Mouse (Mus musculus) liver, embryonic 14.5 days (tissue): ENCODE measurements around the gene Myo10. TPM values are rescaled to one million over a fixed set of nuclear protein-coding genes. Genes with fewer than 3 reads are reported as not detected.

Source experiments
- ATAC-seq: fragments of 200-750 bp; cut with Nextera tagmentation; 2 replicates; pipeline ENCODE4 v1.8.0; 2017; ENCODE audit warnings: moderate number of reproducible peaks, mild to moderate bottlenecking, moderate library complexity; ENCODE audit not compliant: insufficient read depth
- DNase-seq, 3 experiments: peaks; one replicate each; pipeline ENCODE4 v3.0.0-alpha.2; 2012 to 2013; ENCODE audit warnings: low read depth in 3 of 3, low spot score in 3 of 3
- H3K27ac ChIP-seq: fragments of 300-500 bp; sonication (generic); 2 replicates; pipeline ENCODE4 v1.5.1; 2014; ENCODE audit warnings: moderate library complexity, mild to moderate bottlenecking, control low read depth, inconsistent platforms
- H3K27me3 ChIP-seq: fragments of 300-500 bp; sonication (generic); 2 replicates; pipeline ENCODE4 v1.6.1; 2014; ENCODE audit warnings: mild to moderate bottlenecking, low read length, moderate library complexity; ENCODE audit not compliant: control insufficient read depth, insufficient read depth
- H3K36me3 ChIP-seq: fragments of 300-500 bp; sonication (generic); replicated peaks from 2 replicates; pipeline ENCODE4 v1.6.1; 2014; ENCODE audit warnings: low read depth; ENCODE audit not compliant: control insufficient read depth, insufficient read depth
- H3K4me1 ChIP-seq, 2 experiments: fragments of 200-500 bp in 1 of 2; fragments of 300-500 bp in 1 of 2; sonication (generic) in 1 of 2; replicated peaks; 2 replicates each; pipeline ENCODE4 v1.6.1; 2012 to 2014; ENCODE audit warnings: antibody characterized with exemption in 1 of 2, inconsistent platforms in 1 of 2, low read length in 1 of 2; ENCODE audit not compliant: control insufficient read depth in 2 of 2, insufficient read depth in 2 of 2
- H3K4me2 ChIP-seq: fragments of 300-500 bp; sonication (generic); 2 replicates; pipeline ENCODE4 v1.6.1; 2014; ENCODE audit warnings: low read depth, mild to moderate bottlenecking, control low read depth, moderate library complexity
- H3K4me3 ChIP-seq, 2 experiments: fragments of 200-500 bp in 1 of 2; fragments of 300-500 bp in 1 of 2; sonication (generic) in 1 of 2; 2 replicates each; pipeline ENCODE4 v1.5.1; 2012 to 2014; ENCODE audit warnings: low read depth in 2 of 2, low read length in 2 of 2, mild to moderate bottlenecking in 2 of 2, control low read depth in 1 of 2, inconsistent platforms in 1 of 2, moderate library complexity in 1 of 2; ENCODE audit not compliant: insufficient read depth in 1 of 2
- H3K9ac ChIP-seq: fragments of 300-500 bp; sonication (generic); replicated peaks from 2 replicates; pipeline ENCODE4 v1.6.1; 2014; ENCODE audit warnings: mild to moderate bottlenecking, control low read depth, moderate library complexity
- H3K9me3 ChIP-seq: fragments of 300-500 bp; sonication (generic); 2 replicates; pipeline ENCODE4 v1.6.1; 2016; ENCODE audit warnings: low read length, mixed read lengths; ENCODE audit not compliant: control insufficient read depth
- CTCF ChIP-seq: IDR thresholded peaks from 2 replicates; pipeline ENCODE4 v1.5.1; 2016; ENCODE audit warnings: antibody characterized with exemption, low read depth, control low read depth
- EP300 ChIP-seq: IDR thresholded peaks from 2 replicates; pipeline ENCODE4 v1.6.1; 2016; ENCODE audit warnings: antibody characterized with exemption, low read depth
- WGBS: fragments of 180-500 bp; shearing (Covaris S2); extraction: QIAGEN DNeasy Blood & Tissue Kit; methylation state at CpG from one replicate; pipeline ENCODE4 v1.1.7; 2014; ENCODE audit not compliant: insufficient replicate concordance; 5-methylcytosine and 5-hydroxymethylcytosine counted together
- polyA plus RNA-seq, 2 experiments: library from polyadenylated mRNA; depleted of rRNA in 1 of 2; stranded (reverse) in 1 of 2; unstranded in 1 of 2; fragments of >200 nt; fragmentation: Nextera tagmentation in 1 of 2; extraction: Ambion mirVana in 1 of 2; gene quantifications; 2 replicates each; pipeline versions ENCODE4 v1.2.1 to v1.2.3; 2012 to 2014

Myo10 gene
- polyA plus RNA-seq, 2 experiments: 2.6 to 2.9 TPM

GRCm38 (mm10) chr15:25803111-25803510 is 180.8 kb downstream of the Myo10 start:
- Histone ChIP-seq H3K4me2 (no peak overlapping the region), H3K27ac (no peak overlapping the region), H3K4me1 (no peaks in the 10 kb centered on the region), H3K36me3 (no peaks in the 10 kb centered on the region), H3K4me3 (no peak overlapping the region), H3K27me3 (no peaks in the 10 kb centered on the region), H3K9me3 (no peaks in the 10 kb centered on the region), H3K9ac (no peak overlapping the region)
- DNase-seq (no peak), ATAC-seq (no peak)
- 76% methylated on average over 15 of the region's 15 CpGs for WGBS
- TF ChIP-seq CTCF: no peak
- TF ChIP-seq EP300: no peak

GRCm38 (mm10) chr15:25805336-25806110 is 183.2 kb downstream of the Myo10 start:
- DNase-seq: no peak
- Histone ChIP-seq H3K9me3 (no peaks in the 10 kb centered on the region), H3K4me2 (no peak overlapping the region), H3K9ac (no peak overlapping the region), H3K27me3 (no peaks in the 10 kb centered on the region), H3K36me3 (no peaks in the 10 kb centered on the region), H3K27ac (no peak overlapping the region), H3K4me1 (no peaks in the 10 kb centered on the region), H3K4me3 (no peak overlapping the region)
- TF ChIP-seq CTCF (peak; percentile 89), EP300 (no peak)
- 72% methylated on average over 21 of the region's 21 CpGs for WGBS
- ATAC-seq: no peak

GRCm38 (mm10) chr15:25806363-25806762 is 184.0 kb downstream of the Myo10 start:
- 83% methylated on average over 17 of the region's 17 CpGs for WGBS
- H3K27me3 ChIP-seq: no peaks in the 10 kb centered on the region
- H3K4me1 ChIP-seq: no peaks in the 10 kb centered on the region
- H3K4me3 ChIP-seq: no peak overlapping the region
- no peaks in the 10 kb centered on the region for H3K9me3 ChIP-seq
- DNase-seq: no peak
- no peak for ATAC-seq
- no peak overlapping the region for H3K9ac ChIP-seq
- no peak overlapping the region for H3K4me2 ChIP-seq
- no peaks in the 10 kb centered on the region for H3K36me3 ChIP-seq
- H3K27ac ChIP-seq: no peak overlapping the region
- TF ChIP-seq EP300 (no peak), CTCF (no peak)

GRCm38 (mm10) chr15:25806878-25807277 is 184.6 kb downstream of the Myo10 start:
- WGBS: 79% methylated on average over 9 of the region's 9 CpGs
- Histone ChIP-seq H3K4me1 (no peaks in the 10 kb centered on the region), H3K36me3 (no peaks in the 10 kb centered on the region), H3K27me3 (no peaks in the 10 kb centered on the region), H3K27ac (no peak overlapping the region), H3K4me3 (no peak overlapping the region), H3K9me3 (no peaks in the 10 kb centered on the region), H3K9ac (no peak overlapping the region), H3K4me2 (no peak overlapping the region)
- no peak for ATAC-seq
- TF ChIP-seq EP300: no peak
- no peak for TF ChIP-seq CTCF
- DNase-seq: no peak

GRCm38 (mm10) chr15:25808677-25809460 is 186.5 kb downstream of the Myo10 start:
- TF ChIP-seq EP300 (no peak), CTCF (no peak)
- Histone ChIP-seq H3K36me3 (no peaks in the 10 kb centered on the region), H3K4me1 (no peaks in the 10 kb centered on the region), H3K27me3 (no peaks in the 10 kb centered on the region), H3K4me3 (no peak overlapping the region), H3K27ac (no peak overlapping the region), H3K4me2 (no peak overlapping the region), H3K9ac (no peak overlapping the region), H3K9me3 (no peaks in the 10 kb centered on the region)
- WGBS: 74% methylated on average over 20 of the region's 20 CpGs
- ATAC-seq (no peak), DNase-seq (no peak)
